Mouse (Mus musculus) c-Kit-negative CD71-positive TER-119-positive erythroid progenitor cells, embryonic 14.5 days (primary cell): ENCODE data around the gene Prkacb.

Experiments used
- DNase-seq: peaks from one replicate; pipeline ENCODE4 v3.0.0-alpha.2; 2013; ENCODE audit warnings: low read depth, low spot score

Gene Prkacb

DNA sequence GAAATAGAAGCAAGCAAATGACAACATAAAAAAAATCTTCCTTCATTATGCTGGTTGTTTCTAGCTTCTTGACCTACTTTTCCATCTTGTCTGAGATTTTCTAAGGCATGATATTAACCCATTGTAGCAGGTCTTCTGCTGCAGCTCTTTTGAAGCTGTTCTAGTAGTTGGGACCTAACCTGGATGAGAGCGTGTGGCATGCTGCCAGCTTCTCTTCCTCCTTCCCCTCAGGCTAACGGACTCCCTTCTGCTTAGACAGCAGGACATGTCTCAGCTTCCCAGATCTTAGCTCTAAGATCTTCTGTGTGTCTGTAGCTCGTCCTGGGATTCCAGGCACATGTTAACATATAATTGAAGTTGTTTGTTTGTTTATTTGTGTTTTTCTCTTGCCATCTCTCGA, 93.1 kb downstream of the Prkacb start:
- DNase-seq = no peak

DNA sequence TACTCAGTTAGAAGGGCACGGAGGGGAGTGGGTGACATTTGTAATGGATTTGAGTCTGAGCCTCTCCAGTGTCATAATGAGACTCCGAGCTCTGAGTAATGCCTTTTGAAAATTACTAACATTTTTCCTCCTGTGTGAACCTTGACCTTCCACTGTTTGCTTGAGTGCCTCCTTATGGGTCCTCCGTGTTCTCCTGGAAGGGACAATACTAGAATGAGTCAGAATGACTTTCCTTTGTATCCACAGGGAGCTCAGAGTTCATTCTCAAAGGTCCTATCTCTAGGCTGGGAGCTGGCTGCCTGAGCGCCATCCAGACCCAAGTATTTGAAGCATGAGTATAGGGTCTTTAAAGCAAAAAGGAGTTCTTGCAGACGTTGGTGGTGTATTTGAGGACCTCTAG, 94.5 kb downstream of the Prkacb start:
- no peak for DNase-seq

DNA sequence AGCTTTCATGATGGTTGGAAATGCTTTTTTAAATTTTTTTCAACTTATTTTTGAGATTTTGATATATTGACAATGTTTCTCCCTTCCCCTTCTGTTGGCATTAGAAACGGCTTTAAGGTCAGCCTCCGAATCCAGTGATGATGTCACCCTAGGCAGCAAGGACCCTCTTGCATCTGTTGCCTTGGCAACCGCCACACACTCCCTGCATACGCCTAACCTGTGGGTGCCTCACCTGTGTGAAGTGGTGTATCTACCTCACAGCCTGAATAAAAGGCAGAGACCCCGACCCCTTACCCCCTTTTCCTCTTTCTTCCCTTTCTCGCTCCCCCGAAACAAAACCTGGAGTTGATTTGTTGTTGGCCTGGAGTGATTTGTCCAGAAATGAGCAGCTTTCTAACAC, 100.5 kb downstream of the Prkacb start:
- no peak for DNase-seq

DNA sequence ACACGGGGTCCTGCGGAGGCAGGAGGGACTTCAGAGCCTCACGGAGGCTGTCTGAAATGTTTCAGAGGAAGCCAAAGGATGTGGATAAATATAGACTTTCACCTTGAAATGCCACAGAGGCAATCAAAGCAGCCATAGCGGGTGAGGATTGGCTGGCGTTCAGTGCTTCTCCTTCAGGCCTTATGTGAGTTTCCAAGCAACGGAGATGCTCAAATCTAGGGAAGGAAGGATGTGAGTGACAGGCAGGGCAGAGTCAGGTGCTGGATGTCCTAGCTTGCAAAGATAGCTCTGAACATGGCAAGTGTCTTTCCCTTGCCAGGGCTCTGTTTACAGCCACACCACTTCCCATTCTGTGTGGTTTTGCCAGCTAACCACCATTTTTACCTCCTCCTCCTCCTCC, 101.2 kb downstream of the Prkacb start:
- DNase-seq = no peak

DNA sequence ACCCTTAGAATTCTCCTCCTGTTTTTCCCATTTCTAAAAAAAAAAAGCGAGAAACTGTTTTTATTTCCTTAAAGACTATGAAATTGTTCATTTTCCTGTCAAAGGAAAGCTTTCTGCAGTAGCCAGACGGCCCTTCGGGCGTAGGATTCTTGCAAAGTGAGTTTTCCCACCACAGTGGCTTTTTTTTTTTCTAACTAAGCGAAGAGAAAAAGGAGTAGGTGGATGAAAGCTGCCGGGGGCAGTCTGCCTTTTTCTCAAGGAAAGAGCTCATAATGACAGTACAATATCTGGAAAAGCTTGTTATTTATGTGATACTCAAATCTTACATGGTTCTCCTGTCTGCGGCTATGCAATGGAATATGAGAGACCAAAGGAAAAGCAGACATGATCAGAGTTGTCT, 101.7 kb downstream of the Prkacb start:
- no peak for DNase-seq

DNA sequence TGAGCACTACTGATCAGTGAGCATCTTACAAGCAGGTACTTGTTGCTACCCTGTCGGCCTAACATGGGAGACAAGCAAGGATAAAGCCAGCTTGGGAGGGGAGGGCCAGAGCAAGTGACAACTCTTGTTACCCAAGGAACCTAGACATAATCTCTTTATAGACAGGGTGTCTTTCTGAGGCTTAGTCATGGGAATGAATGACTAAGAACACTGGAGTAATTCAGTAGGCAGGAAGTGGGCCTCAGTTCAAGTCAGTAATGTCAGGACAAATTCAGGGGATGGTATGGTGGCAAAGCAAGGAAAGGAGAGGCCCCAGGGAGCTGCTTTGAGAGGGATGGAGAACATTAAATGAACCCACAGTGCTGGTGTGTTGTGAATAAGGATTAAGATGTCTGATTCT, 103.7 kb downstream of the Prkacb start:
- no peak for DNase-seq

DNA sequence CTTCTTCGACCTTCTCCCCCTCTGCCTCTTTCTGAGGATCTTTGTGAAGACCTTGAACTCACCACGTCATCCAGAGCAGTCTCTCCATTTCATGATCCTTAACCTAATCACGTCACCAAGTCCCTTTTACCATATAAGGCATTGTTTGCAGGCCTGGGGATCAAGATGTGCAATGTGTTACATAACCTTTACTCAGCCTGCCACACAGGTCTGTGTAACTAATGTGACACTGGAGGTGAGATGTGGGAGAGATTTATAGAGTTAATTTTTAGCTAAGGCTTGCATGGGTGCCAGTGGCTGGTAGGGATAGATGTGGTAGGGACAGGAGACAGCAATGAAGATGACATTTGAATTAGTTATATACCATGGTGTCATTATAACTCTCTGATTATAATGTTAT, 104.4 kb downstream of the Prkacb start:
- DNase-seq = no peak

- DNase-seq = no peak
Measured at GRCm38 (mm10) chr3:146704099-146704498, 108.7 kb downstream of the Prkacb start.

- peak; percentile 25 for DNase-seq
Measured at GRCm38 (mm10) chr3:146700051-146700450, 112.7 kb downstream of the Prkacb start.

- DNase-seq = peak; percentile 19
Measured at GRCm38 (mm10) chr3:146698982-146699381, 113.8 kb downstream of the Prkacb start.

DNA sequence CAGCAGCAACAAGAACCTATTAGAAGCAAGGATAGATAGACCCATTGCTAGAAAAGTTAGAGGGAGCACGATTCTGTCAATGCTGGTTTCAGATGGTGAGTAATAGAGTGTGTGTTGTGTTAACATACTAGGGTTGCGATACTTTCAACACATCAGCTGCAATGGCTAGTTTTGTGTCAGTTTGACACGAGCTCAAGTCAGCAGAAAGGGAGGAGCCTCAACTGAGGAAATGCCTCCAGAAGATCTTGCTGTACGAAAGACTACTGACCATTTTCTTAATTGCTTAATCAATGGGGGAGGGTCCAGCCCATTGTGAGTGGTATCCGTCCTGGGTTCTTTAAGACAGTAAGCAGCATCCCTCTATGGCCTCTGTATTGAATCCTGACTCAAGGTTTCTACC, 120.2 kb downstream of the Prkacb start:
- DNase-seq = no peak

DNA sequence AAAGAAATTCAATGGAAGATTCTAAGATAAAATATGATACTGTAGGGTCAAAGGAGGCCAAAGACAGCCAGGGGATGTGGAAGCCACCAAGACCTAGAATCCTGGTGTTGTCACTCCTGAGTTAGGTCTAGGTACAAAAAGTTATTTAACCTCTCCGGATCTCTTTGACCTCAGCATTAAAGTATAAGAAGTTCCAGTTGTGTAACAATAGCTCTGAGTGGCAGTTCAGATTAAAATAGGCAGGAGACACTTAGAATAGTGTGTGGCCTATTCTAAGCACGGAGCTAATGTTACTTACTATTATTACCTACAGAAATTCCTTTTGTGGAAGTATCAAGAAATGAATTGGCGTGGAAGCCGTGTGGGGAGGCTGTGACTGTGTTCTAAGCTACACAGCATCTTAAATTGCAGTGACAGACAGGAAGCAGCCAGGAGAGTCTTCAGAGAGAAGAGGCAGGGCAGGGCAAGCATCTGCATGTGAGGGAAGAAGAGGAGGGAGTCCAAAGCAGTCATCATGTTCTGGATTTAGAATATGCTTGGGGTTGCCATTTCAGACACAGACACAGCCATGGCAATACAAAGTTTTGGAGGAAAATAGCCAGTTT, 125.6 kb downstream of the Prkacb start:
- no peak for DNase-seq

DNA sequence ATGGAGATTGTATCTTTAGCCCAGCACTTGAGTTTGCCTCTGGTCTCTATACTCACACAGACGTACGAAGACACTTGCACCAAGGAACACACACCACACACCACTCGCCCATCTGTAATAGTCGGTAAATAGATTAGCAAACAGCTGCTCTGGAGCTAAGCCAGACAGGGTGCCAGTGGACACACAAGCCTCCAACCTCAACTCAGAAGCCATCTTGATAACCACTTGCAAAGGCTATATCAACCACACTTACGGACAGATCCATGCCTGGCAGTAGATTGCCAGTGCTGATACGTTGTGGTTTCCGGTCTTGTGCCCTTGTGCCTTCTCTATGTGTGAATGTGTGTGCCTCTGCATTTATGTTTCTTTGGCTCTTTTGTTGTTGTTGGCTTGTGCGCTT, 126.4 kb downstream of the Prkacb start:
- DNase-seq = no peak

DNA sequence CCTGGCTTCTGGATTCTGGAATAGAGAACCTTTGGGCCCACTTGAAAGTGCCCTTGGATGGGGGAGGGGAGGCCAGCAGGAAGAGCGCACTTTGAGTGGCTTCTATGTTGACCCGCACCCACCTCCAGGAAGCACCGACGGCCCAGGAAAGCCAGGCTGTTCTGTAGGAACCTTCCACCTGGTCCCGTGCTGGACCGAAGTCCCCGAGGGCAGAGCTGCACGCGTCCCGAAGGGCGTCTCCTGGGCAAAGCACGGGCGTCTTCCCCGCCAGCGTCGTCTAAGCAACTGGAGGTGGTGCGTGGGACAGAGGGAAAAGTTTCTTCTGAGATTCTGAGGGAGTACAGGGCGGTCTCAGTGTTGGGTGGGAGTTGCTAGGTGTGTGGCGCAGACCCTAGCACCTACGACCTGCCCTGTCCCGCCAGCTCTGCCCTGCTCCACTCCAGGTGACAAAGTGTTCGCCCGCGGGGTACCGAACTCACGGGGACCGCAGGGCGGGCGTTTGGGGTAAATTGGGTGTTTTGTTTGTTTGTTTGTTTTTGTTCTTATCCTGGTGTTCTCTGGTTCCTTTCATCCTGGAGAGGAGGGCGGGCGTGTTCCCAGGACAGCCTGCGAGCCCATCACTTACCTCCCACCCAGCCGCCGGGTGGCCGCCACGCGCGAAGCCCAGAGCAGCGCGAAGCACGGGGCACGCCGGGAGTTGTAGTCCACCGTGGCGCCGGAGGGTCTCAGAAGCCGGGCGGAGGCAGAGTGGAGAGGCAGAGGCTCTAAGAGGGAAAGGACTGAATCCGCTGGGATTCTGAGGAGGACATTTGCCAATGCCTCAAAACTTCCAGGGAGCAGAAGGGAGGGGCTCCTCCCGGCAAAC, 127.7 kb downstream of the Prkacb start, which contains the start of gene Samd13:
TSS of gene Samd13 (minus strand) at position 782 of the 865 bp plus-strand sequence.
- DNase-seq = no peak

GRCm38 (mm10) chr3:146683095-146683494, 129.7 kb downstream of the Prkacb start:
- no peak for DNase-seq

- no peak for DNase-seq
Measured at GRCm38 (mm10) chr3:146682140-146682651, 130.6 kb downstream of the Prkacb start.

- DNase-seq = no peak
Measured at GRCm38 (mm10) chr3:146681696-146682095, 131.1 kb downstream of the Prkacb start.

DNA sequence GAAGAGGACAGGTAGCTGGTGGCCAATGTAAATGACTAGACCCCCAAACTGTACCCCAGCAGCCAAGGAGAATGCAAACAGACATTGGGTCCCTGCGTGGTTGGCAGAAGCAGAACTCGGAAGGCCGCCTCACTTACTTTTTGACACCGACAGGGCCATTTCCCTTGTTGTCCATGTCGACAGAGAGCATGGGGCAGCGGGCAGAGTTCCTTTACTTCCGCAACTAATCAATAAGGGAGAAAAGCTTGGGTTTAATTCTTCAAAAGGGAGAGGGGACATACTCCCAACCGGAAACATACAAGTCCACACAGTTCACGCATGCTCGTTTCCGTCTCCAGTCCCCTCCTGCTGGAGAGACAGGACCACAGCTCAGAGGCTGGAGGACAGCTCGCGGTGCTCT, 132.2 kb downstream of the Prkacb start:
- DNase-seq = no peak

GRCm38 (mm10) chr3:146679646-146680045, 133.1 kb downstream of the Prkacb start:
- no peak for DNase-seq
